Mouse (Mus musculus) liver, embryonic 14.5 days (tissue): ENCODE results near the gene Nrxn3.

ENCODE experiments used
- CTCF ChIP-seq: IDR thresholded peaks from 2 replicates; pipeline ENCODE4 v1.5.1; 2016; ENCODE audit warnings: antibody characterized with exemption, low read depth, control low read depth
- EP300 ChIP-seq: IDR thresholded peaks from 2 replicates; pipeline ENCODE4 v1.6.1; 2016; ENCODE audit warnings: antibody characterized with exemption, low read depth

DNA sequence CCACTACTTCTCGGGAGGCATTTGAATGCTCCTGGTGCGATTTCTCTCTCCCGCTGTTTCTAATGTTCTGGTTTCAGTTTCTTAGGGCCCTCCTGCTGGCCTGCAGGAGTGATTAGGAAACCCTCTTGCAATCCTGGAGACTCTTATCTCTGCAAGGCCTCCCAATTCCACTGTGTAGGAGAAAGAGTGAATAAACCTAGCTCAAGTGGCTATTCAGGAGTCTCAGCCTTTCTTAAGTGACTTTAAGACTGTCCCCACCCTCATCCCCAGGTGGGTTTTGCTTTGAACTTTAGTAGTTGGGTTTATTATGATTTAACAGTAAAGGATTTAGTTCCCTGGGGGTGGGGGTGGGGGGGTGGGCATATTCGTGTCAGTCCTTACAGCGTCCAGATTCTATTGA is 759.5 kb downstream of the Nrxn3 start:
- TF ChIP-seq CTCF (no peak), EP300 (no peak)
